Mouse (Mus musculus): ENCODE measurements around the gene Ankrd40.

Ankrd40 gene

GRCm38 (mm10) chr11:94351094-94351493, 23.3 kb downstream of the Ankrd40 start:
- no peak for DNase-seq (ENCODE audit: low read depth, low spot score)

GRCm38 (mm10) chr11:94355521-94356217, 27.9 kb downstream of the Ankrd40 start:
- no peak for DNase-seq (ENCODE audit: low read depth, low spot score)

GRCm38 (mm10) chr11:94359168-94359567, 31.4 kb downstream of the Ankrd40 start:
- no peak for DNase-seq (ENCODE audit: low read depth, low spot score)

- DNase-seq (ENCODE audit: low read depth, low spot score), result peak; percentile 92
Measured at GRCm38 (mm10) chr11:94361166-94361870, 33.5 kb downstream of the Ankrd40 start.

- DNase-seq (ENCODE audit: low read depth, low spot score), result no peak
Measured at GRCm38 (mm10) chr11:94362101-94362500, 34.3 kb downstream of the Ankrd40 start.

- no peak for DNase-seq (ENCODE audit: low read depth, low spot score)
Measured at GRCm38 (mm10) chr11:94363690-94364089, 35.9 kb downstream of the Ankrd40 start.

GRCm38 (mm10) chr11:94365340-94365739, 37.5 kb downstream of the Ankrd40 start:
- DNase-seq (ENCODE audit: low read depth, low spot score), result no peak

- DNase-seq (ENCODE audit: low read depth, low spot score), result no peak
Measured at GRCm38 (mm10) chr11:94369981-94370380, 42.2 kb downstream of the Ankrd40 start.

- no peak for DNase-seq (ENCODE audit: low read depth, low spot score)
Measured at GRCm38 (mm10) chr11:94370809-94371208, 43.0 kb downstream of the Ankrd40 start.

- DNase-seq (ENCODE audit: low read depth, low spot score), result peak; percentile 45
Measured at GRCm38 (mm10) chr11:94374276-94374948, 46.6 kb downstream of the Ankrd40 start.

- DNase-seq (ENCODE audit: low read depth, low spot score), result no peak
Measured at GRCm38 (mm10) chr11:94379061-94379460, 51.3 kb downstream of the Ankrd40 start.

GRCm38 (mm10) chr11:94379736-94380135, 51.9 kb downstream of the Ankrd40 start:
- DNase-seq (ENCODE audit: low read depth, low spot score), result no peak

GRCm38 (mm10) chr11:94385977-94386771, 58.4 kb downstream of the Ankrd40 start:
- peak; percentile 57 for DNase-seq (ENCODE audit: low read depth, low spot score)

GRCm38 (mm10) chr11:94387756-94388155, 60.0 kb downstream of the Ankrd40 start:
- DNase-seq (ENCODE audit: low read depth, low spot score), result no peak

- DNase-seq (ENCODE audit: low read depth, low spot score), result no peak
Measured at GRCm38 (mm10) chr11:94389021-94389420, 61.2 kb downstream of the Ankrd40 start.

GRCm38 (mm10) chr11:94389724-94390396, 62.1 kb downstream of the Ankrd40 start:
- peak; percentile 86 for DNase-seq (ENCODE audit: low read depth, low spot score)

GRCm38 (mm10) chr11:94390825-94391224, 63.0 kb downstream of the Ankrd40 start:
- no peak for DNase-seq (ENCODE audit: low read depth, low spot score)

All from brain, adult 2 months (tissue).